In the genomic region with DNA sequence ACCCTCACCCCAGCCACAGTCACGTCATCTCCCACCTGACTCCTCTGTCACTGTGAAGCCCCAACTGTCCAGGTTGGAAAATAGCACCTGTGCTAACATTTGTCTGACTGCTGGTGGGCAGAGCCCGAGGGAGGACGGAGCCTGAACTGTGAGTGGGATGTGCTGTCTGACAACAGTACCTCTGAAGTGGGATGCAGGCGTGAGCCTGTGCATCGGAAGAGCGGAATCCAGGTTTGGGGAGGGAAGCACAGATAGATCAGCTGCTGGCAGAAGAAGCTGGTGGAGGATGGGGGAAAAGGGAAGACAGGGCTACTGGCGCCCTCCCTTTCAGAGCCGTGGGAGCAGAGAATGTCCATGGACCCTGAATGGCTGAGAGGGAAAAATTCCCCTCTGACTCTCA, we compare ENCODE assay signal across 31 mouse cellular contexts. TPM values are rescaled to one million over a fixed set of nuclear protein-coding genes. Genes with fewer than 3 reads are reported as not detected.
DNase-seq lines count a peak whose midpoint lies in the region; ATAC-seq and TF ChIP-seq lines count a peak whose summit lies in the region.
"Had no signal": no experiment of that assay in that cellular context is flagged by ENCODE, and none has a peak within 500 bp of the region (broad histone marks: within the 10 kb centered on the region; RNA-seq: fewer than 3 reads in every experiment).

No protein-coding gene starts in this region.

- 0 out of 2 replicates have a peak, but pooled peaks cover 2% of the 10 kb centered on the region for H3K36me3 ChIP-seq in forebrain, embryonic 10.5 days (replicated peaks)
- H3K36me3 ChIP-seq in forebrain, postnatal 0 days (ENCODE audit: insufficient read depth) = no peaks in the 10 kb centered on the region
- no peaks in the 10 kb centered on the region for H3K36me3 ChIP-seq in hindbrain, embryonic 14.5 days (replicated peaks; ENCODE audit: control insufficient read depth, insufficient read depth)
- H3K36me3 ChIP-seq in hindbrain, embryonic 11.5 days (ENCODE audit: control insufficient read depth, insufficient read depth, low read length) = no peaks in the 10 kb centered on the region
- H3K36me3 ChIP-seq in midbrain, embryonic 14.5 days (ENCODE audit: control insufficient read depth, insufficient read depth, low read length) = no peaks in the 10 kb centered on the region
- no peaks in the 10 kb centered on the region for H3K36me3 ChIP-seq in midbrain, embryonic 11.5 days (ENCODE audit: control insufficient read depth, insufficient read depth, low read length)
- peaks cover 0 to 3% of the 10 kb centered on the region in 2 experiments for H3K36me3 ChIP-seq in CH12.LX (replicated peaks in 1 of 2; ENCODE audit: control insufficient read depth in 1 of 2, insufficient read depth in 1 of 2, low read length in 1 of 2)
- H3K36me3 ChIP-seq: embryonic facial prominence, embryonic 13.5 days; intestine, embryonic 15.5 days had no signal

- TF ChIP-seq EP300 in CH12.LX (IDR thresholded peaks at IDR 0.05; ENCODE audit: low read length) = no peak

- no peaks in the 10 kb centered on the region for H3K79me2 ChIP-seq in CH12.LX (replicated peaks; ENCODE audit: control insufficient read depth, extremely low read depth, insufficient read depth, poor library complexity, severe bottlenecking)

- H3K9me3 ChIP-seq in forebrain, embryonic 10.5 days = peaks cover 8% of the 10 kb centered on the region; the same call in 1 of the 2 replicates
- no peaks in the 10 kb centered on the region for H3K9me3 ChIP-seq in forebrain, postnatal 0 days (ENCODE audit: low read length)
- no peaks in the 10 kb centered on the region for H3K9me3 ChIP-seq in hindbrain, embryonic 14.5 days (ENCODE audit: control insufficient read depth, low read length)
- H3K9me3 ChIP-seq in hindbrain, embryonic 11.5 days (ENCODE audit: control insufficient read depth, low read length) = no peaks in the 10 kb centered on the region
- no peaks in the 10 kb centered on the region for H3K9me3 ChIP-seq in midbrain, embryonic 14.5 days (ENCODE audit: control insufficient read depth, low read length)
- H3K9me3 ChIP-seq in midbrain, embryonic 11.5 days (ENCODE audit: control insufficient read depth, low read length) = no peaks in the 10 kb centered on the region; the same call in 1 of the 2 replicates
- peaks cover 17% of the 10 kb centered on the region for H3K9me3 ChIP-seq in CH12.LX (replicated peaks; ENCODE audit: low read length)
- H3K9me3 ChIP-seq: intestine, embryonic 15.5 days had no signal

- in situ Hi-C loops in CH12.LX (cut with MboI; ENCODE audit: low pct_ligation_motif_present, low pct_unique_long_range_greater_than_20kb, low sequenced_read_pairs) = loop anchor here (10.0 kb wide), 1 partner anchor 352 kb away; the partner anchor contains the start of genes Afmid and Tk1

- TF ChIP-seq POLR2A in CH12.LX (IDR thresholded peaks at IDR 0.05; ENCODE audit: low read depth, low read length) = no peak

- no peak for DNase-seq in forebrain, embryonic 10.5 days (ENCODE audit: extremely low spot score, low spot score)
- no peak for DNase-seq in forebrain, postnatal 0 days
- no peak for DNase-seq in hindbrain, embryonic 14.5 days (ENCODE audit: low spot score)
- no peak for DNase-seq in hindbrain, embryonic 11.5 days (ENCODE audit: low spot score)
- no peak for DNase-seq in midbrain, embryonic 14.5 days
- no peak for DNase-seq in midbrain, embryonic 11.5 days (ENCODE audit: low spot score, missing footprints)
- no peak for DNase-seq in CH12.LX (ENCODE audit: extremely low read depth)
- DNase-seq: adrenal gland, postnatal 10 days; cerebellum, adult 2 months; cerebellum, postnatal 25 days; gastrocnemius, adult 2 months; heart, adult 11 months; kidney, adult 8-10 months; kidney, postnatal 10 days; layer of hippocampus, postnatal 36 days; thymus, postnatal 36 days had no signal

- H3K4me1 ChIP-seq in forebrain, embryonic 10.5 days = peaks cover 49% of the 10 kb centered on the region
- peaks cover 7% of the 10 kb centered on the region; the same call in 1 of the 2 replicates for H3K4me1 ChIP-seq in forebrain, postnatal 0 days (ENCODE audit: insufficient read depth)
- peaks cover 27% of the 10 kb centered on the region for H3K4me1 ChIP-seq in hindbrain, embryonic 14.5 days (replicated peaks; ENCODE audit: control insufficient read depth, insufficient read depth, low read length)
- peaks cover 2% of the 10 kb centered on the region; the same call in 1 of the 2 replicates for H3K4me1 ChIP-seq in hindbrain, embryonic 11.5 days (replicated peaks; ENCODE audit: control insufficient read depth, insufficient read depth, low read length)
- peaks cover 34% of the 10 kb centered on the region for H3K4me1 ChIP-seq in midbrain, embryonic 14.5 days (ENCODE audit: control insufficient read depth, insufficient read depth, low read length)
- peaks cover 6% of the 10 kb centered on the region; the same call in 1 of the 2 replicates for H3K4me1 ChIP-seq in midbrain, embryonic 11.5 days (ENCODE audit: control insufficient read depth, insufficient read depth, low read length)
- H3K4me1 ChIP-seq in CH12.LX (ENCODE audit: control insufficient read depth in 1 of 2, insufficient read depth in 2 of 2) = peaks cover 58 to 90% of the 10 kb centered on the region in 2 experiments

- peak overlapping the region; percentile 37; the same call in 1 of the 2 replicates for H3K27ac ChIP-seq in forebrain, embryonic 10.5 days
- no peak overlapping the region for H3K27ac ChIP-seq in forebrain, postnatal 0 days (ENCODE audit: low read depth, low read length)
- H3K27ac ChIP-seq in hindbrain, embryonic 14.5 days = no peak overlapping the region
- no peak overlapping the region for H3K27ac ChIP-seq in hindbrain, embryonic 11.5 days (ENCODE audit: low read depth, low read length)
- peak overlapping the region; percentile 46; the same call in 1 of the 2 replicates for H3K27ac ChIP-seq in midbrain, embryonic 14.5 days (replicated peaks; ENCODE audit: low read depth, low read length)
- H3K27ac ChIP-seq in midbrain, embryonic 11.5 days (ENCODE audit: low read depth, low read length) = no peak overlapping the region
- peak overlapping the region; percentile 98 for H3K27ac ChIP-seq in CH12.LX (ENCODE audit: insufficient read depth, low read depth)
- H3K27ac ChIP-seq: gastrocnemius, adult 2 months; intestine, embryonic 15.5 days; macrophage had no signal

- H3K4me2 ChIP-seq in forebrain, postnatal 0 days (ENCODE audit: low read depth) = no peak overlapping the region
- no peak overlapping the region for H3K4me2 ChIP-seq in hindbrain, embryonic 14.5 days (replicated peaks)
- no peak overlapping the region for H3K4me2 ChIP-seq in hindbrain, embryonic 11.5 days (replicated peaks; ENCODE audit: low read depth, low read length)
- no peak overlapping the region for H3K4me2 ChIP-seq in midbrain, embryonic 14.5 days (ENCODE audit: low read length)
- no peak overlapping the region for H3K4me2 ChIP-seq in midbrain, embryonic 11.5 days
- no peak overlapping the region for H3K4me2 ChIP-seq in CH12.LX (ENCODE audit: insufficient read depth, low read depth, poor library complexity, severe bottlenecking)
- H3K4me2 ChIP-seq: embryonic facial prominence, embryonic 13.5 days; heart, embryonic 11.5 days; intestine, embryonic 15.5 days had no signal

- TF ChIP-seq RAD21 in CH12.LX (IDR thresholded peaks at IDR 0.05; ENCODE audit: low read depth, low read length) = no peak

- H3K27me3 ChIP-seq in forebrain, embryonic 10.5 days (ENCODE audit: poor library complexity, severe bottlenecking) = peaks cover 19% of the 10 kb centered on the region; the same call in 1 of the 2 replicates
- no peaks in the 10 kb centered on the region for H3K27me3 ChIP-seq in forebrain, postnatal 0 days (ENCODE audit: insufficient read depth, low read length)
- H3K27me3 ChIP-seq in hindbrain, embryonic 14.5 days (ENCODE audit: control insufficient read depth, insufficient read depth, low read length) = no peaks in the 10 kb centered on the region
- no peaks in the 10 kb centered on the region for H3K27me3 ChIP-seq in hindbrain, embryonic 11.5 days (ENCODE audit: control insufficient read depth, insufficient read depth, low read length)
- no peaks in the 10 kb centered on the region for H3K27me3 ChIP-seq in midbrain, embryonic 14.5 days (ENCODE audit: control insufficient read depth, insufficient read depth, low read length)
- no peaks in the 10 kb centered on the region for H3K27me3 ChIP-seq in midbrain, embryonic 11.5 days (ENCODE audit: control insufficient read depth, insufficient read depth, low read length)
- H3K27me3 ChIP-seq in CH12.LX (replicated peaks) = no peaks in the 10 kb centered on the region
- H3K27me3 ChIP-seq: embryonic facial prominence, embryonic 13.5 days; intestine, embryonic 15.5 days had no signal

- dilution Hi-C loops in CH12.LX (cut with MboI; ENCODE audit: extremely low pct_ligation_motif_present, extremely low pct_unique_long_range_greater_than_20kb, low sequenced_read_pairs) = no loop called here

- H3K9ac ChIP-seq in forebrain, postnatal 0 days = no peak overlapping the region
- H3K9ac ChIP-seq in hindbrain, embryonic 14.5 days = 0 out of 2 replicates have a peak overlapping the region, but pooled peaks have one; percentile 2
- no peak overlapping the region for H3K9ac ChIP-seq in hindbrain, embryonic 11.5 days (ENCODE audit: low read depth, low read length)
- H3K9ac ChIP-seq in midbrain, embryonic 14.5 days (replicated peaks; ENCODE audit: low read length) = no peak overlapping the region
- H3K9ac ChIP-seq in midbrain, embryonic 11.5 days (ENCODE audit: low read length) = no peak overlapping the region
- no peak overlapping the region for H3K9ac ChIP-seq in CH12.LX (ENCODE audit: insufficient read depth, low read depth)
- H3K9ac ChIP-seq: embryonic facial prominence, embryonic 13.5 days; intestine, embryonic 15.5 days had no signal

- 82% methylated on average over 8 of the region's 8 CpGs for WGBS in forebrain, embryonic 10.5 days
- WGBS in forebrain, postnatal 0 days = 71% methylated on average over 8 of the region's 8 CpGs
- 81% methylated on average over 8 of the region's 8 CpGs for WGBS in hindbrain, embryonic 14.5 days
- WGBS in hindbrain, embryonic 11.5 days = 75% methylated on average over 8 of the region's 8 CpGs
- WGBS in midbrain, embryonic 14.5 days = 79% methylated on average over 8 of the region's 8 CpGs
- 77% methylated on average over 8 of the region's 8 CpGs for WGBS in midbrain, embryonic 11.5 days

- ATAC-seq in forebrain, postnatal 0 days = no peak
- ATAC-seq in hindbrain, embryonic 14.5 days (ENCODE audit: low FRiP score) = no peak
- no peak for ATAC-seq in hindbrain, embryonic 11.5 days (ENCODE audit: low FRiP score)
- no peak for ATAC-seq in midbrain, embryonic 14.5 days (ENCODE audit: low FRiP score, low TSS enrichment)
- ATAC-seq in midbrain, embryonic 11.5 days (ENCODE audit: low FRiP score) = no peak
- ATAC-seq in granulocyte monocyte progenitor cell, adult 5-6 weeks (replicated peaks; ENCODE audit: poor library complexity, severe bottlenecking) = no peak
- ATAC-seq: forebrain, embryonic 14.5 days; intestine, embryonic 15.5 days; lung, postnatal 0 days had no signal

- no peak overlapping the region for H3K4me3 ChIP-seq in forebrain, embryonic 10.5 days
- H3K4me3 ChIP-seq in forebrain, postnatal 0 days (ENCODE audit: low read depth, low read length) = no peak overlapping the region
- no peak overlapping the region for H3K4me3 ChIP-seq in hindbrain, embryonic 14.5 days (replicated peaks; ENCODE audit: low read length)
- no peak overlapping the region for H3K4me3 ChIP-seq in hindbrain, embryonic 11.5 days (ENCODE audit: low read depth, low read length)
- H3K4me3 ChIP-seq in midbrain, embryonic 14.5 days (replicated peaks; ENCODE audit: low read depth, low read length) = no peak overlapping the region
- no peak overlapping the region for H3K4me3 ChIP-seq in midbrain, embryonic 11.5 days (ENCODE audit: low read depth, low read length)
- no peak overlapping the region for H3K4me3 ChIP-seq in CH12.LX (replicated peaks in 1 of 3; ENCODE audit: low read depth in 2 of 3, low read length in 2 of 3, poor library complexity in 1 of 3)
- H3K4me3 ChIP-seq: embryonic facial prominence, embryonic 13.5 days; erythroblast, embryonic 14.5 days; gastrocnemius, adult 2 months; intestine, embryonic 15.5 days had no signal

- no peak for TF ChIP-seq CTCF in forebrain, postnatal 0 days (IDR thresholded peaks at IDR 0.05; ENCODE audit: low read depth)
- no peak for TF ChIP-seq CTCF in CH12.LX (conservative IDR thresholded peaks at IDR 0.05 in 1 of 2, IDR thresholded peaks at IDR 0.05 in 1 of 2; ENCODE audit: low read depth in 2 of 2, low read length in 2 of 2)

RNA-seq across cellular contexts. Expression of gene Gm11733, which starts 11.3 kb away (rescaled TPM):
- not detected in 2 replicates for polyA plus RNA-seq in forebrain, embryonic 10.5 days (2016; fragmentation: Nextera tagmentation; extraction: Ambion mirVana)
- 0.14 and 0.23 TPM in 2 replicates for total RNA-seq in forebrain, postnatal 0 days (2014; rRNA removed)
- 0.08 and 0.18 TPM in 2 replicates for polyA plus RNA-seq in forebrain, postnatal 0 days (2015; fragmentation: Nextera tagmentation; extraction: Ambion mirVana)
- not detected in 2 replicates for polyA plus RNA-seq in hindbrain, embryonic 14.5 days (2014; fragmentation: Nextera tagmentation; extraction: Ambion mirVana)
- not detected in 2 replicates for polyA plus RNA-seq in hindbrain, embryonic 11.5 days (2014; fragmentation: Nextera tagmentation; extraction: Ambion mirVana)
- polyA plus RNA-seq in midbrain, embryonic 14.5 days (2014; fragmentation: Nextera tagmentation; extraction: Ambion mirVana) = 0.12 TPM in 1 of 2 replicates, not detected in the other
- 0.25 TPM in 1 of 2 replicates, not detected in the other for polyA plus RNA-seq in midbrain, embryonic 11.5 days (2014; fragmentation: Nextera tagmentation; extraction: Ambion mirVana)
- total RNA-seq in CH12.LX (2012; rRNA removed) = 0.08 TPM in 1 of 2 replicates, not detected in the other
- total RNA-seq in CH12.LX (2014; rRNA removed) = 0.12 TPM in 1 of 2 replicates, not detected in the other
- 0.10 TPM in 1 of 2 replicates, not detected in the other for polyA plus RNA-seq in CH12.LX (2012; ENCODE audit: insufficient read length, low read depth)
- total RNA-seq in granulocyte monocyte progenitor cell, adult 5-6 weeks (2014; fragmentation: Nextera tagmentation) = not detected in 2 replicates
- not detected in 2 replicates for total RNA-seq in granulocyte monocyte progenitor cell, adult 5-6 weeks (2017)
- total RNA-seq: adrenal gland, postnatal 10 days; gastrocnemius, adult 2 months; hematopoietic stem cell, adult 5-6 weeks; liver, adult 2 months had no signal
- polyA plus RNA-seq: embryonic facial prominence, embryonic 13.5 days; erythroblast, embryonic 14.5 days; heart, postnatal 0 days; intestine, embryonic 15.5 days; limb, embryonic 11.5 days; liver, adult 2 months; liver, embryonic 16.5 days; lung, postnatal 0 days; macrophage; neural tube, embryonic 14.5 days; stomach, embryonic 14.5 days had no signal

Comparison
In these comparisons a context has a peak if more than half of its experiments do, and no peak if none do; other contexts are left out.
1. H3K27ac ChIP-seq: peak in forebrain, embryonic 10.5 days (single experiment), midbrain, embryonic 14.5 days (single experiment) and CH12.LX (single experiment); none in forebrain, postnatal 0 days (single experiment), hindbrain, embryonic 14.5 days (single experiment), hindbrain, embryonic 11.5 days (single experiment) and midbrain, embryonic 11.5 days (single experiment).